Mouse (Mus musculus): ENCODE measurements at regions not wholly inside any gene's neighbourhood (a gene's known extent, or its start where the extent isn't known, plus 50 kb on each side); places are given as distances from the start of the nearest gene placed in this dataset.

DNA sequence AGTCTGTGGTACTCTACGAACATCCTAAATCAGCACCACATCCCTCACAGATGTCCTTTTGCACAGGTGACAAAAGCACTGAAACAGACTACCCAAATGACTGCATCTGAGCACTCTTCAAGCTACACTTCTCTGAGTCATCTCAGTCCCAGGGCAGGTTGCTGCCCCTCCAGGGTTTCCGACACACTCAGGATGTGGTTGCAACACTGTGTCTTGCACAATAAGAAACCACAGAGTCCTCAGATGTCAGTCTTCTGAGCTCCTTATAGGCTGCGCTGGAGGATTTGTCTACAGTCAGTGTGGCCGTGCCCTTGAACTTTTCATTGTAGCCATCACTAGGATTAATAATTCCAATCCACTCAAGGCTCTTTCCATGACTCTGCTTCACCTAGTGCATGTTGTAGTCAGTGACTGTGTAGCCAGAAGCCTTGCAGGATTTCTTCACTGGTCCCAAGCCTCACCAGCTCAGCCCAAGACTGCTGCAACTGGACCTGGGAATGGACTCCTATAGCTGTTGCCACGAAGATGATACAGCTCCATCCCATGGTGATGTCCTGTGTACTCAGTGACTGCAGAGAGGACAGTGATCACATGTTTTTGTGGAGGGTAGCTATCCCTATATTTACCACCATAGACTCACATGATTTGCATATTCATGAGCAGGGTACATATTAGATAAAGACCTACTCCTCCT, 1103.3 kb upstream of the Tenm3 start:
- Histone ChIP-seq H3K9ac (replicated peaks) (no peak overlapping the region), H3K4me1 (no peaks in the 10 kb centered on the region), H3K27me3 (no peaks in the 10 kb centered on the region), H3K4me3 (no peak overlapping the region), H3K36me3 (no peaks in the 10 kb centered on the region), H3K4me2 (replicated peaks) (no peak overlapping the region), H3K9me3 (no peaks in the 10 kb centered on the region), H3K27ac (replicated peaks) (no peak overlapping the region)
- 93% methylated on average over 5 of the region's 5 CpGs for WGBS
- ATAC-seq (ENCODE audit: low FRiP score, low read depth): no peak

DNA sequence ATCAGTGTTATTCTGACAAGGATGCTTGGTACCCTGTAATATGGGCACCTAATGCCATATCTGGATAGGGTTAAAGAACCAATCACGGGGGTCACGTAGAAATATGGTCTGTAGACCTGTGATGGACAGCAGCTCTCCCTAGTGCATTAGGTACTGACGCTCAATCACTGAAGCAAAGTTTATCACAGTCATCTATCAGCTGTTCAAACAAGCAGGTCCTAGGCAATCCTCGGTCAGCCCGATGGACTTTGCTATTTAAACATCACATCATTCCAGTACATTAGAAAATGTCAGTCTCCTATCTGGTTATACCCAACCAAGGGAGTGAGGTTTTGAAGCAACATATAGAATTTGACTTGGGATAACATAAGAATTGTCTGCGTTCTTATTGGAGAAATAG, 1088.4 kb upstream of the Tenm3 start:
- Histone ChIP-seq H3K27ac (replicated peaks) (no peak overlapping the region), H3K9ac (replicated peaks) (no peak overlapping the region), H3K4me1 (no peaks in the 10 kb centered on the region), H3K27me3 (no peaks in the 10 kb centered on the region), H3K36me3 (no peaks in the 10 kb centered on the region), H3K4me2 (replicated peaks) (no peak overlapping the region), H3K9me3 (no peaks in the 10 kb centered on the region), H3K4me3 (no peak overlapping the region)
- ATAC-seq (ENCODE audit: low FRiP score, low read depth): no peak
- WGBS: 88% methylated on average over 6 of the region's 6 CpGs

DNA sequence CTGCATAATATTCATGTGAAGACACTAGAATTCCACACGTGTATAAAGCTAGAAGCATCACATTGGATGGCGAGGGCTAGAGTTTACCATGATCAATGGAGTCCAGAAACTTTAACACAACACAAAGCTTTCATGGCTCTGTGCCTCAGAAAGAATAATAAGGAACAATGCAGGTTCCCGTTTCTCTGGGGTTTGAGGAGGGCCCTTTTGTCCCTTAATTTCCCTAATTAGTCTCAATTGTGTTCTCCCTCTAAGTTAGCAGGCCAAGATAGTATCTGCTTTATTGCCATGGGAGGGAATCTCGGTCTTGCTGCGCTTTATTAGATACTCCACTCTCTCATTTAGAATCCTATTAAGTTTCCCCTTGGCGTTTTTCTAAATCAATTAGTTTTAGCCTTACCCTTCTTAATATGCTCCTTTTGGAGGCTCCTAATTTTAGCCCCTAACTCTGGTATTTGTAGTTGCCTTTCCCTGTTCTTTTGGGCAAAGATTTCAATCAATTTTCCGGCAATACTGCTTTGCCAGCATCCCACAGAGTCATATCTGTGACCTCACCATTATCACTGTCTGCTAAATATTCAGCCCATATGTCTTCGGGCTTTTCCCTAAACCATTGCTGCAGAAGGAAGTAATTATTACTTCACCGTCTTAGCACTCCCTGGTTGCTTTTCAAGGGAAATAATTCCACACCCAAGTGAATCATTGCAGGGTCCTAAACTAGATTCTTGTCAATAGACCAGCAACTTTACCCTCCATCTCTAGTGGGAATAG, 1082.8 kb upstream of the Tenm3 start:
- Histone ChIP-seq H3K4me3 (no peak overlapping the region), H3K9ac (replicated peaks) (no peak overlapping the region), H3K27ac (replicated peaks) (no peak overlapping the region), H3K4me2 (replicated peaks) (no peak overlapping the region), H3K27me3 (no peaks in the 10 kb centered on the region), H3K9me3 (no peaks in the 10 kb centered on the region), H3K4me1 (peaks cover 10% of the 10 kb centered on the region; the same call in 1 of the 2 replicates), H3K36me3 (no peaks in the 10 kb centered on the region)
- 23% methylated on average over 9 of the region's 9 CpGs for WGBS
- ATAC-seq (ENCODE audit: low FRiP score, low read depth): no peak

DNA sequence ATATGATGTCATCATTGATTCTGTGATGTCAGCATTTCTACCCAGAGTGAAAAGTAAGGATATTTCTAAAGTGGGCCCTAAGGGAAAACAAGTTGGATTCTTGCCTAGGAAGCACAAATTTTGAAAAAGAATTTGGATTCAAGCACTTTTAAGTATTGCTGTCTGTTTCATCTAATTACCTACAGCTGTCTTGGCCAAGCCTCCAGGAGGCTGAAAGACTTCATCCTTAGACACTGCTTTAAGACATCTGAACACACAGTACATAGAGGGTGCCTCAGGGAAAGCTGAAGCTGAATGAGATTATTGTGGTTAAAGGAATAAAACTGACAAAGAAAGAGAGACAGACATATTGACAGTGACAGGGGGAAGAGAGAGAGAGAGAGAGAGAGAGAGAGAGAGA, 1061.3 kb upstream of the Tenm3 start:
- Histone ChIP-seq H3K36me3 (no peaks in the 10 kb centered on the region), H3K27me3 (no peaks in the 10 kb centered on the region), H3K27ac (replicated peaks) (no peak overlapping the region), H3K4me3 (no peak overlapping the region), H3K9me3 (no peaks in the 10 kb centered on the region), H3K4me2 (replicated peaks) (no peak overlapping the region), H3K9ac (replicated peaks) (no peak overlapping the region), H3K4me1 (peaks cover 10% of the 10 kb centered on the region)
- no peak for ATAC-seq (ENCODE audit: low FRiP score, low read depth)

DNA sequence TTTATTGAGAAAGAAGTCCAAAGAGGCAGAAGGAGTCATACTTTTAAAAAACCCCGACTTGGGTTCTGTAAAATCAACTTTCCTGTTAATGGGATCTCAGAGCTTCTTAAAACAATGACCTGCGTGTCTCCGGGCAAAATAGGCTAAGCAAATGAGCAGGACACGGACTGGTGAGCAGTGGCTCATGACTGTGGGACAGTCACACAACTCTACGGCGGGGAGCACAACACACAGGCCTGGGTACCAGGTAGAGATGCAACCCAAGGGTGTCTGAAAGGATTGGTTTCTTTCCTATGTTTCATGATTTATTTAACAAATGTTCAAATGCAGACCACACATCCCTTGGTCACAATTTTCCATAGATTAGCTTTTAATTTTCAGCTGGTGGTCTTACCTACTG, 1058.3 kb upstream of the Tenm3 start:
- H3K36me3 ChIP-seq: no peaks in the 10 kb centered on the region
- ATAC-seq (ENCODE audit: low FRiP score, low read depth): no peak
- H3K27me3 ChIP-seq: no peaks in the 10 kb centered on the region
- H3K4me3 ChIP-seq: no peak overlapping the region
- no peak overlapping the region for H3K9ac ChIP-seq (replicated peaks)
- no peak overlapping the region for H3K4me2 ChIP-seq (replicated peaks)
- peaks cover 10% of the 10 kb centered on the region for H3K4me1 ChIP-seq
- WGBS: 41% methylated on average over 6 of the region's 6 CpGs
- H3K27ac ChIP-seq (replicated peaks): no peak overlapping the region
- H3K9me3 ChIP-seq: no peaks in the 10 kb centered on the region

DNA sequence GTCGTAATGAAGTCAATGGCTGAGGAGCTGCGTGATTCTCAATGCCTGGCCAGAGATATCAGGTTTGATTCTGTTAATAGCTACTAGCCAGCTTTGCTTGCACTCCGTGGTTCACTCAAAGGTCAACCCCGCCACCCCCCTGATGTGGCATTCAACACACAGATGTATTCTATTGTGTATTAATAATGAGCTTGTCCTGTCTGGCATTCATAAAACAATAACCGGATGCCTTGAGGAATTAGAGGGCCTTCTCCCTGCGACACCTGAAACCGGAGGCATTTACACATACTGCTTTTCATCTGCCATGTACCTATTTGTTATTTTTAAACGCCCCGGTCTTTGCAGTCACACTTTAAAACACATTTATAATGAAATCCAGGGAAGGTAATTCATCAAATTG, 1057.8 kb upstream of the Tenm3 start:
- H3K4me2 ChIP-seq (replicated peaks): peak overlapping the region; percentile 21; the same call in 1 of the 2 replicates
- no peak overlapping the region for H3K9ac ChIP-seq (replicated peaks)
- H3K9me3 ChIP-seq: no peaks in the 10 kb centered on the region
- no peaks in the 10 kb centered on the region for H3K27me3 ChIP-seq
- no peak overlapping the region for H3K4me3 ChIP-seq
- H3K27ac ChIP-seq (replicated peaks): no peak overlapping the region
- no peak for ATAC-seq (ENCODE audit: low FRiP score, low read depth)
- peaks cover 10% of the 10 kb centered on the region for H3K4me1 ChIP-seq
- no peaks in the 10 kb centered on the region for H3K36me3 ChIP-seq
- WGBS: 16% methylated on average over 9 of the region's 9 CpGs

All from midbrain, embryonic 12.5 days (tissue).